Mouse (Mus musculus): Measurements from ENCODE around the gene Mrgprb5.
"Not testable (repeated sequence)": the region's sequence is repeated elsewhere in the genome, so short reads cannot be mapped to it uniquely, and the experiment has no call there.

DNA sequence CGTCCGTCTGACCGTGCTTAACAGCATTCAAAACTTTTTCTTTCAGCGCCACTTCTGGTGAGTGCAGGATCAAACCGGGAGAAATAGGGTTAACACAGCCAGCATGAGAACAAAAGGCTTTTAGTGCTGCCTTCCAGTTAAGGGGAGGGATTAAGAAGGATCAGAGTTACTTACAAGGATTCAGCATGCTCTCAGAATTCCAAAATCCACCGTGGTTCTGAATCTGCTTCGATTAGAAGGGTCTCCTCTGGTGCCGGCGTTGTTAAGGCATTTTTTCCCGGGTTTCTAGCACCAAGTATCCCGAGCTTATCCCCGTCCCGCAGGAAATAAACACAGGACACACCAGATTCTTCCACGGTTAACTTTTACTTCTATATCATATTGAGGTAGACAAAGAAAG lies 37.0 kb downstream of the Mrgprb5 start:
- TF ChIP-seq CTCF, EP300 (IDR thresholded peaks at IDR 0.05; ENCODE audit: low read depth): not testable (repeated sequence)

All from liver, postnatal 0 days (tissue).